Mouse (Mus musculus) adrenal gland, adult 8-10 months (tissue): ENCODE data around the gene Vmn2r83. TPM values are rescaled to one million over a fixed set of nuclear protein-coding genes. Genes with fewer than 3 reads are reported as not detected.

Experiments
- DNase-seq: peaks from one replicate; pipeline ENCODE4 v3.0.0; 2022
- microRNA-seq, 2 experiments: library from miRNA; unstranded; fragments of <30 nt; microRNA quantifications; one replicate each; pipeline ENCODE4 v1.2.0; 2022
- total RNA-seq, 4 experiments: library from RNA; stranded (reverse); gene quantifications; 2 replicates each; pipeline ENCODE4 v1.2.4; 2022

The Vmn2r83 gene
- total RNA-seq, 4 experiments from 2014 or later, result not detected

GRCm38 (mm10) chr10:79538323-79538722, 69.8 kb downstream of the Vmn2r83 start:
- DNase-seq, result no peak

DNA sequence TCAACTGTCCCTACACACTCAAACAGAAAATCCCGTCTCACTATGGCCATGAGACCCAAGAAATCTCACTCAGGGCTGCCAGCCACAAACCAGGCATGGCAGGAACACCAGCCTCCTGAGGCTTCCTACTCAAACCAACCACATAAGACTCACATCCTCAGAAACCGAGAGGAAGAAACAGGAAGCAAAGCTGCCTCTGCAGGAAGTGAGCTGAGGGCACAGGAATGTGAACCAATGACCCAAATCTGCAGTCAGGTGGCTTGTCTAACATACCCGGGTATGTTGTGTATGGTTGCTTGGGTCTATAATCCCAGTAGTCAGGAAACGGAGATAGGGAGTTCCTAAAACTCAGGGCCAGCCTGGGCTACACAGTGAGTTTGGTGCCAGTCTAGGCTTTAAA, 70.3 kb downstream of the Vmn2r83 start:
- DNase-seq, result no peak

DNA sequence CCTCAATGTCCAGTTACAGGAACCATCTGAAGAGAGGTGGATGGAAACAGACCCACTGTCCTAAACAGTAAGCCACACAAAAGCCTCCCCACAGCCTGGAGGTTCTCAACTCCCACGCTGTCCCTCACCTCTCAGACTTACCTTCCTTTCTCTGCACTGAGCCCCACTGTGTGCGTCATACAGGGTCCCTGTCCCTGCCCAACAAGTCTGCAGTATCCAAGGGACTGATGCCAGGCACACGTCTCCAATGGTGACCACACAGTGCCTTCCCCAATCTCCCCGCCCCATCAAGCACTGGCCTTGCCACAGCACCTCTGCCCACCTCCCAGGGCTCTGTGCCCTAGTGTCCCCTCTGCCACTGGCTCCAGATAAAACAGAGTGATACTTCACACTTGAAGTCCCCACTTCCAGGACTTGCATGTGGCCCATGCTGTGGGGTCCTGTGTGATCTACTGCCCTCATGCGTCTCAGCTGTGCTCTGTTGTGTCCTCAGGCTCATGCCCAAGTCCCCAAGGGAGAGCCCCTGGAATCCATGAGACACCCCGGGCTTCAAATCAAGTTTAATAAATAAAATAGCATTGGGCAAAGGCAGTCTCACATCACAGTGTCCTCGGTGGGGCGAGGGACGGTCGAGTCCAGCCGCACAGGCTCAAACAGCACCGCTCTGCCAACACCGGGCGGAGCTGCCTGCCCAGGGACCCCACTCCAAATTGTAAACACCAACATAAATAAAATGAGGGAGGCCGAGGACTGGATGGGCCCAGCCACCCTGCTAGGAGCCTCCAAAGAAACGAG, 71.4 kb downstream of the Vmn2r83 start:
- no peak for DNase-seq

- no peak for DNase-seq
Measured at GRCm38 (mm10) chr10:79540746-79541145, 72.2 kb downstream of the Vmn2r83 start.

GRCm38 (mm10) chr10:79541522-79541921, 73.0 kb downstream of the Vmn2r83 start:
- DNase-seq, result no peak

DNA sequence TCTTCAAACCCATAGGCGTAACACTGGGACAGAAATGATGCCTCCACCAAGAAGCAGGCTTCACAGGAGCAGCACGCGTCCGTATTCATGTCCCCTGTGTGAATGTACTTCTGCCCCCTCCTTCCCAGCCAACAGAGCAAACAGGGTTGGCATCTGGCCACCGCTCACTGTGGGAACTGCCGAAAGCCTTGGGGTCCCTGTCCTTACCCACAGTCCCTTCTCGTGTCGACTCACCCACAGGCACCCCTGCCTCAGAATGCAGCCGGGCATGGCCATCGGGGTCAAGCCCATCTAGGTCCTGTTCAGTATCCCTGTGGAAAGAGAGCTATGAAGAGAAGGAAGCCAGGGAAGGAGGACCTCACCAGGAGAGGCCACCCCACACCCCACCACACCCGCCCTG, 73.6 kb downstream of the Vmn2r83 start:
- DNase-seq, result no peak

Small RNA genes within 50 kb of the gene (microRNA-seq; reads per million reads assigned to microRNA genes)
- 0.35 to 0.50 reads per million in 2 experiments for gene Mir6909

Other genes with a start within 250 kb of the Vmn2r83 start
- not detected for gene Vmn2r81, start 221.0 kb upstream of the Vmn2r83 start, total RNA-seq
- not detected for gene Vmn2r82, start 112.2 kb upstream of the Vmn2r83 start, total RNA-seq
- gene Plpp2, start 65.1 kb downstream of the Vmn2r83 start, total RNA-seq, result 10 to 100 TPM; 21.3 to 49.8 (median 30.1) TPM
- 10 to 100 TPM; 24.2 to 49.8 (median 41.4) TPM for gene Mier2, start 86.5 kb downstream of the Vmn2r83 start, total RNA-seq
- not detected for gene Theg, start 118.6 kb downstream of the Vmn2r83 start, total RNA-seq
- under 1 TPM; 0.12 to 0.31 (median 0.17) TPM for gene C2cd4c, start 145.3 kb downstream of the Vmn2r83 start, total RNA-seq
- gene Shc2, start 169.2 kb downstream of the Vmn2r83 start, total RNA-seq, result 10 to 100 TPM in 1 of 4 experiments, 1 to 10 TPM in 3; 3.6 to 11.4 (median 6.0) TPM
- not detected for gene Odf3l2, start 177.0 kb downstream of the Vmn2r83 start, total RNA-seq
- gene Madcam1, start 195.8 kb downstream of the Vmn2r83 start, total RNA-seq, result not detected
- gene Tpgs1, start 200.6 kb downstream of the Vmn2r83 start, total RNA-seq, result 10 to 100 TPM; 37.8 to 41.6 (median 39.3) TPM
- 10 to 100 TPM; 50.9 to 77.7 (median 69.2) TPM for gene Cdc34, start 213.5 kb downstream of the Vmn2r83 start, total RNA-seq
- gene Gzmm, start 220.3 kb downstream of the Vmn2r83 start, total RNA-seq, result 1 to 10 TPM; 1.2 to 2.2 (median 1.7) TPM
- 100 to 1,000 TPM; 578 to 598 (median 581) TPM for gene Bsg, start 235.8 kb downstream of the Vmn2r83 start, total RNA-seq
- gene Hcn2, start 247.9 kb downstream of the Vmn2r83 start, total RNA-seq, result 10 to 100 TPM in 2 of 4 experiments, 1 to 10 TPM in 2; 8.1 to 10.9 (median 10.3) TPM